Mouse (Mus musculus) ES-E14 (cell line): ENCODE data around the gene Tada3. TPM values are rescaled to one million over a fixed set of nuclear protein-coding genes. Genes with fewer than 3 reads are reported as not detected.
A peak's percentile ranks its signal among the peaks of the same experiment; 100 is the strongest.

Experiments used
- DNase-seq: peaks from one replicate; pipeline ENCODE4 v3.0.0-alpha.2; 2013; ENCODE audit warnings: low read depth, low spot score
- H3K27ac ChIP-seq: 2 replicates; pipeline ENCODE4 v1.5.1; 2012; ENCODE audit warnings: low read depth, mild to moderate bottlenecking, low read length, moderate library complexity, mixed read lengths; ENCODE audit not compliant: poor library complexity, insufficient read depth, severe bottlenecking
- H3K36me3 ChIP-seq: 2 replicates; pipeline ENCODE4 v1.6.1; 2012; ENCODE audit warnings: mild to moderate bottlenecking, low read length, moderate library complexity, mixed read lengths; ENCODE audit not compliant: control insufficient read depth, poor library complexity, insufficient read depth, severe bottlenecking
- H3K4me1 ChIP-seq, 2 experiments: fragments of 150-350 bp in 1 of 2; sonication (generic) in 1 of 2; 2 replicates each; pipeline ENCODE4 v1.6.1; 2012; ENCODE audit warnings: low read length in 2 of 2, mild to moderate bottlenecking in 1 of 2, mixed read lengths in 1 of 2; ENCODE audit not compliant: control insufficient read depth in 2 of 2, insufficient read depth in 2 of 2, poor library complexity in 1 of 2
- H3K4me3 ChIP-seq, 2 experiments: fragments of 150-350 bp in 1 of 2; sonication (generic) in 1 of 2; 2 replicates each; pipeline ENCODE4 v1.5.1; 2012; ENCODE audit warnings: low read length in 2 of 2, low read depth in 1 of 2, mild to moderate bottlenecking in 1 of 2, mixed read lengths in 1 of 2; ENCODE audit not compliant: insufficient read depth in 1 of 2, poor library complexity in 1 of 2, severe bottlenecking in 1 of 2
- H3K9ac ChIP-seq: 2 replicates; pipeline ENCODE4 v1.6.1; 2012; ENCODE audit warnings: low read depth, mild to moderate bottlenecking, low read length, mixed read lengths; ENCODE audit not compliant: poor library complexity, insufficient read depth, severe bottlenecking
- H3K9me3 ChIP-seq: fragments of 150-350 bp; sonication (generic); 2 replicates; pipeline ENCODE4 v1.6.1; 2012; ENCODE audit warnings: low read depth, mild to moderate bottlenecking, low read length; ENCODE audit not compliant: control insufficient read depth, insufficient read depth
- CHD2 ChIP-seq: IDR thresholded peaks from 2 replicates; pipeline ENCODE4 v1.6.1; 2014; ENCODE audit warnings: mild to moderate bottlenecking, low read depth, low read length, inconsistent platforms
- HCFC1 ChIP-seq: IDR thresholded peaks from 2 replicates; pipeline ENCODE4 v1.6.1; 2012; ENCODE audit warnings: low read length, inconsistent platforms, borderline replicate concordance; ENCODE audit not compliant: insufficient read depth
- MAFK ChIP-seq: IDR thresholded peaks from 2 replicates; pipeline ENCODE4 v1.6.1; 2014; ENCODE audit warnings: mild to moderate bottlenecking, low read depth, low read length, inconsistent platforms; ENCODE audit not compliant: insufficient read depth
- ZC3H11A ChIP-seq: IDR thresholded peaks from 2 replicates; pipeline ENCODE4 v1.6.1; 2012; ENCODE audit warnings: low read depth, mild to moderate bottlenecking, inconsistent platforms, low read length, borderline replicate concordance
- ZNF384 ChIP-seq: IDR thresholded peaks from 2 replicates; pipeline ENCODE4 v1.6.1; 2012; ENCODE audit warnings: low read depth, low read length, inconsistent platforms
- in situ Hi-C, 2 experiments: fragments of 600-800 bp; cut with MboI; formaldehyde crosslinking; loops; one replicate each; pipeline ENCODE4 v1.15.1; 2025; ENCODE audit warnings: low sequenced_read_pairs in 2 of 2, inconsistent platforms in 1 of 2; ENCODE audit not compliant: unreplicated experiment in 2 of 2
- total RNA-seq: library from RNA; depleted of rRNA; stranded (reverse); fragments of 300-350 nt; gene quantifications from 2 replicates; pipeline ENCODE4 v1.2.3, GENCODE M21; 2012

Tada3 gene
- total RNA-seq, 1 experiment, result 35.3 TPM

- no peaks in the 10 kb centered on the region for H3K36me3 ChIP-seq
- no peak overlapping the region for H3K9ac ChIP-seq
- TF ChIP-seq ZNF384 (no peak), CHD2 (no peak), ZC3H11A (no peak), HCFC1 (no peak), MAFK (no peak)
- H3K9me3 ChIP-seq, result no peaks in the 10 kb centered on the region
- in situ Hi-C loops, result no loop called here
- peaks cover 0 to 4% of the 10 kb centered on the region in 2 experiments; a peak in 1 of 4 replicates for H3K4me1 ChIP-seq
- no peak for DNase-seq
- H3K4me3 ChIP-seq, result no peak overlapping the region
- H3K27ac ChIP-seq, result no peak overlapping the region
Observed at GRCm38 (mm10) chr6:113423000-113423399, 45.3 kb upstream of the Tada3 start.

DNA sequence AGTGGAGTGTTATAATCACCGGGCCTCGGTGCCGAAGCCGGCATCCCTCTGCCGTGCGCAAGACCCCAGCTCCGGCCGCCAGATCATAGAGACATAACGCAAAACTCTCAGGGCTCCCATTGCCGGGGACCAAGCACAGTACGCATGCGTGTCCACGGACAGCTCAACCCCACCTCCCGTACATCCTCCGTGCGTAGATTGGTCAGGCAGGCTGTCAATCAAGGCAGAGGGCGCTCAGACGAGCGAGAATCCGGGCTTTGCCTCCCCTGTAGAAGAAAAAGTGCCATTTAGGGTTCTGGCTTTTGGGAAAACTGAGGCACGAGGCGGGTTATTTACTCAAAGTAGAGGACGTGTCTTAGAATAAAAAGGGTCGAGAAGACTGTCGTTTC, 41.5 kb upstream of the Tada3 start, which contains the start of gene Rpusd3:
Gene Rpusd3 (minus strand): TSS at position 142 of the 389 bp plus-strand sequence.
- no peak within 1 kb of the TSS for H3K27ac ChIP-seq

GRCm38 (mm10) chr6:113418441-113419198, 40.9 kb upstream of the Tada3 start:
- TF ChIP-seq MAFK (no peak), CHD2 (no peak)
- Histone ChIP-seq H3K9ac (peak overlapping the region; percentile 84), H3K9me3 (no peaks in the 10 kb centered on the region), H3K4me1 (peaks cover 0 to 5% of the 10 kb centered on the region in 2 experiments; a peak in 1 of 4 replicates), H3K27ac (no peak overlapping the region), H3K36me3 (peaks cover 16% of the 10 kb centered on the region), H3K4me3 (peak overlapping the region; percentile 81 to 82)
- in situ Hi-C loops, result no loop called here
- no peak for DNase-seq

More for the DNA sequence above, 41.5 kb upstream of the Tada3 start, which contains the start of gene Rpusd3:
- peak within 1 kb of the TSS; percentile 81 to 82 for H3K4me3 ChIP-seq
- H3K9me3 ChIP-seq, result no peaks in the 10 kb centered on the region
- peaks cover 0 to 2% of the 10 kb centered on the region in 2 experiments; a peak in 1 of 4 replicates for H3K4me1 ChIP-seq
- peaks cover 16% of the 10 kb centered on the region for H3K36me3 ChIP-seq
- in situ Hi-C loops, result no loop called here
- DNase-seq, result peak; percentile 99
- TF ChIP-seq CHD2, result peak; percentile 84
- no peak for TF ChIP-seq HCFC1
- no peak for TF ChIP-seq MAFK
- H3K9ac ChIP-seq, result peak within 1 kb of the TSS; percentile 84

DNA sequence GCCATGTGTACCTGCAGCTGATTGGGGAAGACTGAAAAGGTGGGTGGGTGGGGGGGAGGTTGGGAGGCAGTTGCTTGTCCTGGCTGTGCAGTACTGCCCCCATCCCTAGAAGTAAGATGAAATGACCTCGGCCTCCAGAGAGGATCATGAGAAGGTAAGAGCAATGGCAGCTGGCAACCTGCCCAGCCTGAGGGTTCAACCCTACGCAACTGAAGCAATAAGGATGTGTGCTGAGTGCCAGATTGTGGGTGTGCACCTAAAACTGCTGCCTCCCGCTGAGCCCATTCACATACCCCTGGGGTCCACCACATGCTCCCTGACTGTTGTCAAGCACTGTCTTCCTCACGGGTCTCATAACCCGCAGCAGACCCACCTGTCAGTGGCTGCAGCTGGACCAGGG, 38.7 kb upstream of the Tada3 start:
- Histone ChIP-seq H3K9ac (no peak overlapping the region), H3K4me1 (peaks cover 0 to 18% of the 10 kb centered on the region in 2 experiments; a peak in 2 of 4 replicates), H3K27ac (no peak overlapping the region), H3K9me3 (no peaks in the 10 kb centered on the region), H3K4me3 (no peak overlapping the region), H3K36me3 (peaks cover 16% of the 10 kb centered on the region)
- DNase-seq, result no peak
- in situ Hi-C loops, result no loop called here
- no peak for TF ChIP-seq ZC3H11A
- TF ChIP-seq HCFC1, result no peak

DNA sequence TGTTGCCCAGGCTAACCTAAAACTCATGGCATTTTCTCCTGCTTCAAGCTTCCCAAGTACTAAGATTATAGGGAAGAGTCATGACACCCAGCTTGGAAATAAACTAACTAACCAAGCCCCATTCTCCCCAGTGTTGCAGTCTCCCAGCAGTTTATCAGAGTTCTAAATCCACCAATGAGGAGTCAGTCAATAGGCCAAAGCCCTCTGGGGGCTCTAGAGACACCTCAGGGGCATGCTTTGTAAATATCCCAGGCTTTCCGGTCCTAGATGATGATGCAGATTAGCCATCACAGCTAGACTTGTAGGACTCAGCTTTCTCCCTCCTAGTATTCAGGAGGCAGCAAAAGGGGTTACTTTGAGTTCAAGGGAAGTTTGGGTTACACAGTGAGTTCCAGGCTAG, 32.3 kb upstream of the Tada3 start:
- in situ Hi-C loops, result no loop called here
- DNase-seq, result no peak
- H3K4me3 ChIP-seq, result no peak overlapping the region
- H3K9me3 ChIP-seq, result no peaks in the 10 kb centered on the region
- no peak for TF ChIP-seq CHD2
- no peak for TF ChIP-seq ZNF384
- no peak for TF ChIP-seq ZC3H11A
- no peak for TF ChIP-seq HCFC1
- TF ChIP-seq MAFK, result no peak
- peaks cover 0 to 24% of the 10 kb centered on the region in 2 experiments; a peak in 3 of 4 replicates for H3K4me1 ChIP-seq
- H3K27ac ChIP-seq, result no peak overlapping the region; the same call in 1 of the 2 replicates
- no peak overlapping the region for H3K9ac ChIP-seq
- peaks cover 5% of the 10 kb centered on the region; the same call in 1 of the 2 replicates for H3K36me3 ChIP-seq
